Mouse (Mus musculus) spleen, adult 12 weeks (tissue): ENCODE results near the gene Sirpb1a.
"Not testable (repeated sequence)": the region's sequence is repeated elsewhere in the genome, so short reads cannot be mapped to it uniquely, and the experiment has no call there.

Experiments
- DNase-seq: peaks from one replicate; pipeline ENCODE4 v3.0.0; 2022; ENCODE audit warnings: low spot score

Gene Sirpb1a

DNA sequence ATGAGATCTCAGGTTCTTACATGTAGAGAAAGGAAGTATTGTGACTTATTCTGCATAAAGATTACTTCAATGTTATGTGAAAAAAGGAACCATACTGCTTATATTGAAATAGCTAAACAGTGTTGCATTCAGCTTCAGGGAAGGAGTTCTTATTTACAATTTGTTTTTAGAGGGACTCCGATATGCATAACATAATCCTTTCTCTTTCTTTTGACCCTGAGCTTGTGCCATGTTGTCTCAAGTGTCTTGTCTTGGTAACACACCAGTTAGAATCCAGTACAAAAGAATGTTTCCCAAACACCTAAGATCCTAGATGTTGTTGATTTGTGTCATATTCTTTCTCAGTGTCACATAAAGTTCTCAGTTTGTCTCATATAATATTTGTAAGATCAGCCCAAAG lies at the start of gene Sirpb1a:
Gene Sirpb1a, minus strand, starts transcription at position 74 of the 400 bp plus-strand sequence.
- not testable (repeated sequence) for DNase-seq

DNA sequence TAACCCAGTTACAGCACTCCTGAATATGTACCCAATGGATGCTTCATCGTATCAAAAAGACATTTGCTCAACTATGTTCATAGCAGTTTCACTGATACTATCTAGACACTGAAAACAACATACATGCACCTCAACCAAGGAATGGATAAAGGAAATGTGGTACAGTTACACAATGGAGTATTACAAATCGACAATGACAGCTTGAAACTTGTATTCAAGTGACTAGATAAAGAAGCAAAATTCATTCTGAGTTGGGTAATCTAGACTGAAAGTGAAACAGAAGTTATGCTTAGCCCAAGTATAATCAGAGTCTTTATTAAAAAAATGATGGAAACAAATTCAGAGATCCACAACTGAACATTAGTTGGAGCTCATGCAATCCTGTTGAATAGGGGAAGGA lies 48.5 kb upstream of the Sirpb1a start:
- DNase-seq, result not testable (repeated sequence)

DNA sequence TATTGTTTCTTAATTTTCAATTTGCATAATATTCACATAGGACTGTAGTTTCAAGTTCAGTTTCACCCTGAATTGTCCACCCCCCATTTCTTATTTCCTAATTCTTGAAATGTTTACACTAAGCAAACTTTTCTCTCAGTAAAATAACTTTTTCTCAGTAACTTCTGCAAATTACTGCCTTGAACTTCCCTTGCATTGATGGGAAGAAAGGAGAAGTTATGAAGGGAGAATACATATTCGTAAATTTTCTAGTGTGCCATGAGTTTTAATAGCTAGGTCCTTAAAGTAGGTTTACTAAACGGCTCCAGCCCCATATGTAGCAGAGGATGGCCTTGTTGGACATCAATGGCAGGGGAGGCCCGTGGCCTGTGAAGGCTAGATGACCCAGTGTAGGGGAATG lies 43.8 kb upstream of the Sirpb1a start:
- DNase-seq, result not testable (repeated sequence)

DNA sequence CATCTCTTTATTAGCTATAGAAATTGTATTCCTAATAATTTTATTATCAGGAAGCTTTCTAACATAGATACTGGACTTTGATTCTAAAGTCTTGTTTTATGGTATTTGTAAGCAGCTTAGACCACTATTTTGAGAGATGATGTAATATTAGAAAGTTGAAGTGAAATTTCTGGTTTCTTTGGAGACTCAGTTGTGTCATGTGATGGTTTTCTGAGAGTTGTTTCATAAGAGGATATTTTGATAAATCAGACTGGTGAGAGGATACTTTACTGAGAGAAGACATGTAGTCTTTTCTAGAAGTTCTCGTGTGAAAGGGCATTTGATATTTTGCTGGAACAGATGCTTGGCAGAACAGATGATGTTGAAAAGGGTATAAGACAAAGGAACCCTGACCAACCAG lies 17.6 kb upstream of the Sirpb1a start:
- DNase-seq, result not testable (repeated sequence)

DNA sequence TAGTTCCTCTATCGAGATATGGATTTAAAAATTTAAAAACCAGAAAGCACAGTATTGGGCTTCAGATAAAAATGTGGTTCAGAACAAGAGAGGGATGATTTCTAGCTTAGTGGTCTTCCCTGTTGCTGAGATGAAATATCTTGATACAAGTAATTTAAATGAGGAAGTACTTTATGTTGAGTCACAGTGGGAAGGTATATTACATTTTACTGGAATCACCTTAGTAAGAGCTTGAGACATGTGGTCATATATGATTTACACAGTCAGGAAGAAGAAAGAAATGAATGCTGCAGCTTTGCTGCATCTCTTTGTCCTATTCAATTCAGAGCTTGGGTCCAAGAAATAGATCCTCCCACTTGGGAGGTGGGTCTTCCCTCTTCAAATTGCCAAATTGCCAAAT lies 13.5 kb upstream of the Sirpb1a start:
- DNase-seq, result not testable (repeated sequence)

DNA sequence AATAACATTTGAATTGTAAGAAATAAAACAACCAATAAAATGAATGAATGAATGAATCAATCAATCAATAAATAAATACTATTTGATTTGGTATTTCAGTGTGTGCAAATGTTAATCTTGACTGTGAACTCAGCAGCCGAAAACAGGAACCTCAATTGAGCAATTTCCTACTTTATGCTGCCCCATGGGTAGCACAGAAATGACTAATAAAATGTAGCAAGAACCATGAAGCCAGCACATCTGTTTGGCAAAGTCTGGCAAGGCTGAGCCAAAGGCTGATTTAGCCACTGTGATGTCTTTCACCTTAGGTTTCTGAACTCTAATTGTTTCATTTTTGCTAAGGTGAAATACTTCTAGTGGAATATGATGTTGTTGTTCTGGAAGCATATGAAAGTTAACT lies 1.6 kb upstream of the Sirpb1a start:
- DNase-seq, result no peak

DNA sequence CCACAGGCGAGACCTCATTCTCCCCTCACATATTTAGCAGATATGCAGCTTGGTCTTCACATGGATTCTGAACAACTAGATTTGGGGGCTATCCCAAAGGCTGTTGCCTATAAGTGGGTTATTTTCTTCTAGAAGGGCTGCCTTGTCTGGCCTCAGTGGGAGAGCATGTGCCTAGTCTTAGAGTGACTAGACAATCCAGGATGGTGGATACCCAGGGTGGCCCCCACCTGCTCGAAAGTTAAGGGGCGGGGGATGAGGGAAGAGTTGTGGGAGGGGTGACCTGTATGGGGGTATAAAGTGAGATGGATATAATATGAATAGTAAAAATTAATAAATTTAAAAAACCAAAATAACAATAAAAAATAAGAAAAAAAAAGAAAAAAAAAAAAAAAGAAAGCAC lies 70.6 kb downstream of the Sirpb1a start:
- DNase-seq, result not testable (repeated sequence)

DNA sequence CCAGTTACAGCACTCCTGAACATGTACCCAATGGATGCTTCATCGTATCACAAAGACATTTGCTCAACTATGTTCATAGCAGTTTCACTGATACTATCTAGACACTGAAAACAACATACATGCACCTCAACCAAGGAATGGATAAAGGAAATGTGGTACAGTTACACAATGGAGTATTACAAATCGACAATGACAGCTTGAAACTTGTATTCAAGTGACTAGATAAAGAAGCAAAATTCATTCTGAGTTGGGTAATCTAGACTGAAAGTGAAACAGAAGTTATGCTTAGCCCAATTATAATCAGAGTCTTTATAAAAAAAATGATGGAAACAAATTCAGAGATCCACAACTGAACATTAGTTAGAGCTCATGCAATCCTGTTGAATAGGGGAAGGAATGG lies 76.0 kb downstream of the Sirpb1a start:
- DNase-seq, result not testable (repeated sequence)

DNA sequence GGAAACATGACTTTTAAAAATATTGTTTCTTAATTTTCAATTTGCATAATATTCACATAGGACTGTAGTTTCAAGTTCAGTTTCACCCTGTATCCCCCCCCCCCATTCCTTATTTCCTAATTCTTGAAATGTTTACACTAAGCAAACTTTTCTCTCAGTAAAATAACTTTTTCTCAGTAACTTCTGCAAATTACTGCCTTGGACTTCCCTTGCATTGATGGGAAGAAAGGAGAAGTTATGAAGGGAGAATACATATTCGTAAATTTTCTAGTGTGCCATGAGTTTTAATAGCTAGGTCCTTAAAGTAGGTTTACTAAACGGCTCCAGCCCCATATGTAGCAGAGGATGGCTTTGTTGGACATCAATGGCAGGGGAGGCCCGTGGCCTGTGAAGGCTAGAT lies 80.7 kb downstream of the Sirpb1a start:
- not testable (repeated sequence) for DNase-seq

DNA sequence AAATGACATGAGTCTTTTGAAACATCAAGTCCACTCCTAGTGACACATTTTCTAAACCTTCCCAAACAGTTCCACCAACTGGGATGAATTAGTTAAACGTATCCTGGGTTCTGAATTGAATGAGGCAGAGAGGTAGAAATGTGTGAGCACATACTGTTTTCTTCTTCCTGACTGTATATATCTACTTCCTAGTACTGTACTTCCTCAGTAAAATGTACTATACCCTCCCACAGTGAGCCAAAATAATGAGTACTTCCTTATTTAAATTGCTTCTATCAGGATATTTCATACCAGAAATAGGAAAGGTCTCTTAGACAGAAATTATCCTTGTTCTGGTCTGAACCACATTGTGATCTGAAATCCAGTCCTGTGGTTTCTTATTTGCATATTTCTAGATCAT lies 86.0 kb downstream of the Sirpb1a start:
- no peak for DNase-seq

DNA sequence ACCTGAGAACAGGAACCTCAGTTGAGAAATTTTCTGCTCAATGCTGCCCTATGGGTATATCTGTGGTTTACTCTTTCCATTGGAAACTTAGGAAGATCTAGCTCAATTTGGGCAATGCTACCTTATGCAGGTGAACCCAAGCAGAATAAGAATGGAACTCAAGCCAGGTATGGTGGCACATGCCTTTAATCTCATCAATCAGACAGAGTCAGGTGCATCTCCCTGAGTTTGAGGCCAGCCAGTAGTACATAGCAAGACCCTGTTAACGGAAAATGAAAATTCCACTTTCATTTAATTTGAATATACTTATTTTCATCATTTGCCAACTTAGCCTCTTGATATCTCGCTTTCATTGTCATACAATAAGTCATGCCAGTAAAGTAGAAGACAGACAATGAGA lies 92.1 kb downstream of the Sirpb1a start:
- no peak for DNase-seq

DNA sequence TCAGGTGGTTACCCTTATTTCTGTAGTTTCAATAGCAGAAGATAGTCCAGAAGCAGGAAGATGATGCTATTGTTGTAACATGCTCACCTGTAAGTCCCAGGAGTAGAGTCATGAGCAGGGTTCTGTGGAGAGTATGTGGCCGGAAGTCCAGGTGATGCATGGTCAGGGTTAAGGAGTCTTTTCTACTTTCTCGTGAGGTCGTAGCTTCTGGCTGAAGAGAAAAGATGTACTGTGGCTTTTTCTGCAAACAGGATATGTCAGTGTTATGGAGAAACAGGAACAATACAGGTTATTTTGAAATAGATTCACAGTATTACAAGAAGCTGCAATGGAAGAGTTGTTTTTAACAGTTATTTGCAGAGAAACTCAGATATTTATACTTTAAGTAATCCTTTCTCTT lies 94.3 kb downstream of the Sirpb1a start, which contains the start of gene Gm9733:
Gene Gm9733, minus strand, starts transcription at position 240 of the 400 bp plus-strand sequence.
- no peak for DNase-seq

DNA sequence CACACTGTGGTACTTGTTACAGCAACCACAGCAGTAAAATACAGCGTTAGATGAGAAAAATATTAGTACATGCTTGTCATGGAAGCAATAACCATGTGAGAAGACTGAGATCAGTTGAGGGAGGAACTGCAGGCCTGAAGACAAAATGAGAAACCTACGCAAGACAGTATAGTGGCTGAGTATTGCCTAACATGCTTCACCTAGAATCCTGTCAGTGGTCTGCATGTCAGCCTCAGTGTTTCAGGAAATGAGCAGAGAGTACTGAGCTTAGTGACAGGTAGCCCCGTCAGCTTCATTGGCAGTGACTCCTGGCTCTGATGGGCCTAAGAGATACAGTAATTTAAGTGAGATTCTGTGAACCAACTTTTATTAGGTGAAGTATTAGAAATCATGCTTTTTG lies 94.8 kb downstream of the Sirpb1a start:
- DNase-seq, result no peak

DNA sequence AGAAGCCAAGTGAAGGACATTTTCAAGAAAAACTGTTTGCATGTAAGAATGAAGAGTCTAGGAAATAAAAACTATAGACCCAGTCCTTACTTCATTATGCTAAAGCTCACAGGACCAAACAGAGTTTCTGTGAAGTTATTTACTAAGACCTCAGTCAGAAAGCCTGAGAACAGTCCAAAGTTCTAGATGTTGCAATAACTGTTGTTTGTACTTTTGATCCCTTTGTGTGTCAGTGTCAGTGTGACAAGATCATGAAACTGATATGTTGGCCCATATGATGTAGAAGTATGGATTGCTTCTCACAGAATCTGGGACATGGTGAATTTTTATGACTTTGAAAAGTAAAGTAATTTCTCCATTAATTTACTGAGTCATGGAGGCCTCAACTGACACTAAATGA lies 96.8 kb downstream of the Sirpb1a start:
- no peak for DNase-seq
